Mouse (Mus musculus) heart, adult 2 months (tissue): ENCODE data around the gene Acbd6. TPM values are rescaled to one million over a fixed set of nuclear protein-coding genes. Genes with fewer than 3 reads are reported as not detected.

Source experiments
- DNase-seq, 2 experiments: peaks; one replicate each; pipeline ENCODE4 v3.0.0; 2021
- H3K27ac ChIP-seq: fragments of 200-600 bp; 2 replicates; pipeline ENCODE4 v1.8.1; 2022
- H3K27me3 ChIP-seq: fragments of 200-500 bp; 2 replicates; pipeline ENCODE4 v1.6.1; 2012; ENCODE audit warnings: mild to moderate bottlenecking, low read length, inconsistent platforms, mixed read lengths; ENCODE audit not compliant: control insufficient read depth, insufficient read depth
- H3K36me3 ChIP-seq: fragments of 200-500 bp; 2 replicates; pipeline ENCODE4 v1.6.1; 2012; ENCODE audit warnings: low read length, inconsistent platforms; ENCODE audit not compliant: control insufficient read depth, insufficient read depth
- H3K4me1 ChIP-seq: fragments of 200-500 bp; 2 replicates; pipeline ENCODE4 v1.6.1; 2011; ENCODE audit warnings: low read length; ENCODE audit not compliant: control insufficient read depth, insufficient read depth
- H3K4me3 ChIP-seq: fragments of 200-600 bp; 2 replicates; pipeline ENCODE4 v1.8.1; 2022
- H3K79me2 ChIP-seq: fragments of 200-500 bp; replicated peaks from 2 replicates; pipeline ENCODE4 v1.6.1; 2012; ENCODE audit warnings: mild to moderate bottlenecking, inconsistent platforms, low read length, moderate library complexity, mixed read lengths; ENCODE audit not compliant: control insufficient read depth, insufficient read depth
- H3K9ac ChIP-seq: fragments of 200-500 bp; 2 replicates; pipeline ENCODE4 v1.6.1; 2012; ENCODE audit warnings: low read depth, mild to moderate bottlenecking, control low read depth, inconsistent platforms, low read length, mixed read lengths
- CTCF ChIP-seq: fragments of 200-600 bp; IDR thresholded peaks from 2 replicates; pipeline ENCODE4 v1.8.1; 2022; ENCODE audit warnings: antibody characterized with exemption, mild to moderate bottlenecking, moderate library complexity
- EP300 ChIP-seq: fragments of 200-500 bp; IDR thresholded peaks from 2 replicates; pipeline ENCODE4 v1.6.1; 2011; ENCODE audit warnings: low read depth, low read length, control low read depth; ENCODE audit not compliant: insufficient read depth
- POLR2A ChIP-seq: fragments of 200-500 bp; IDR thresholded peaks from 2 replicates; pipeline ENCODE4 v1.6.1; 2011; ENCODE audit warnings: mild to moderate bottlenecking, low read depth, low read length, control low read depth; ENCODE audit not compliant: insufficient read depth
- WGBS: fragments of 180-500 bp; shearing (Covaris S2); methylation state at CpG from one replicate; pipeline ENCODE4 v1.1.7; 2018; 5-methylcytosine and 5-hydroxymethylcytosine counted together
- intact Hi-C: fragments of 180-260 bp; cut with DNase I; formaldehyde crosslinking; loops from one replicate; pipeline ENCODE4 v1.15.1; 2025
- long read RNA-seq: library from polyadenylated mRNA; stranded (forward); transcript quantifications from one replicate; pipeline ENCODE4 v2.0.0, GENCODE M21; 2021
- polyA plus RNA-seq: library from polyadenylated mRNA; depleted of rRNA; stranded (reverse); fragments of >200 nt; gene quantifications from 2 replicates; pipeline ENCODE4 v1.2.3, GENCODE M21; 2012; rRNA removed
- total RNA-seq, 2 experiments: library from RNA; stranded (reverse); gene quantifications; 2 replicates each; pipeline ENCODE4 v1.2.3; 2021

The Acbd6 gene
- total RNA-seq (10 to 100 TPM; 57.1 to 63.6 TPM), polyA plus RNA-seq (28.3 and 55.7 TPM in 2 replicates)
- long read RNA-seq, full-length matches to known transcripts: 25 of 26 reads
- long read RNA-seq, partial matches to known transcripts: 1 of 26 reads
- long read RNA-seq, other reads (novel, unspliced or antisense): 0 of 26 reads

GRCm38 (mm10) chr1:155558012-155558842, at the start of gene Acbd6:
Gene Acbd6 (plus strand): TSS chr1:155558120.
- intact Hi-C loops: no loop called here
- TF ChIP-seq CTCF (no peak), EP300 (no peak), POLR2A (0 out of 2 replicates have a peak, but pooled peaks have one; percentile 61)
- Histone ChIP-seq H3K9ac (peak within 1 kb of the TSS; percentile 99), H3K4me3 (peak within 1 kb of the TSS; percentile 93), H3K36me3 (no peaks in the 10 kb centered on the region; the same call in 1 of the 2 replicates), H3K27me3 (no peaks in the 10 kb centered on the region), H3K27ac (peak within 1 kb of the TSS; percentile 84), H3K79me2 (peaks cover 5% of the 10 kb centered on the region; the same call in 1 of the 2 replicates), H3K4me1 (peaks cover 3% of the 10 kb centered on the region)
- under 1% methylated on average over 83 of the region's 83 CpGs for WGBS
- peak; percentile 83 to 84 for DNase-seq

GRCm38 (mm10) chr1:155510263-155510662, 47.7 kb upstream of the Acbd6 start:
- WGBS: 56% methylated on average over 10 of the region's 10 CpGs
- Histone ChIP-seq H3K27ac (no peak overlapping the region), H3K36me3 (no peaks in the 10 kb centered on the region; the same call in 1 of the 2 replicates), H3K79me2 (no peaks in the 10 kb centered on the region), H3K4me1 (no peaks in the 10 kb centered on the region), H3K4me3 (no peak overlapping the region), H3K9ac (no peak overlapping the region), H3K27me3 (no peaks in the 10 kb centered on the region)
- no peak for TF ChIP-seq EP300
- TF ChIP-seq CTCF: no peak
- no peak for TF ChIP-seq POLR2A
- no peak for DNase-seq
- intact Hi-C loops: no loop called here

GRCm38 (mm10) chr1:155515866-155516265, 42.1 kb upstream of the Acbd6 start:
- WGBS: 73% methylated on average over 4 of the region's 4 CpGs
- Histone ChIP-seq H3K27ac (no peak overlapping the region), H3K79me2 (no peaks in the 10 kb centered on the region), H3K4me3 (no peak overlapping the region), H3K36me3 (no peaks in the 10 kb centered on the region), H3K9ac (no peak overlapping the region), H3K27me3 (no peaks in the 10 kb centered on the region), H3K4me1 (no peaks in the 10 kb centered on the region)
- TF ChIP-seq POLR2A: no peak
- no peak for TF ChIP-seq EP300
- TF ChIP-seq CTCF: no peak
- DNase-seq: no peak
- intact Hi-C loops: no loop called here

GRCm38 (mm10) chr1:155516594-155516993, 41.3 kb upstream of the Acbd6 start:
- no peaks in the 10 kb centered on the region for H3K36me3 ChIP-seq
- peak; percentile 69 for TF ChIP-seq CTCF
- no peak for TF ChIP-seq EP300

GRCm38 (mm10) chr1:155517060-155517459, 40.9 kb upstream of the Acbd6 start:
- no peak overlapping the region for H3K27ac ChIP-seq
- DNase-seq: no peak
- TF ChIP-seq POLR2A: no peak
- TF ChIP-seq CTCF: no peak
- 76% methylated on average over 5 of the region's 5 CpGs for WGBS
- no peaks in the 10 kb centered on the region for H3K79me2 ChIP-seq
- no peak overlapping the region for H3K4me3 ChIP-seq
- no peaks in the 10 kb centered on the region for H3K36me3 ChIP-seq
- no peak overlapping the region for H3K9ac ChIP-seq
- intact Hi-C loops: loop anchor here (1.0 kb wide), 1 partner anchor 224 kb away; no protein-coding TSS in a partner anchor
- no peaks in the 10 kb centered on the region for H3K27me3 ChIP-seq
- H3K4me1 ChIP-seq: peaks cover 2% of the 10 kb centered on the region; the same call in 1 of the 2 replicates

More at GRCm38 (mm10) chr1:155516594-155516993, 41.3 kb upstream of the Acbd6 start:
- Histone ChIP-seq H3K9ac (no peak overlapping the region), H3K27me3 (no peaks in the 10 kb centered on the region), H3K27ac (no peak overlapping the region), H3K79me2 (no peaks in the 10 kb centered on the region), H3K4me1 (peaks cover 2% of the 10 kb centered on the region; the same call in 1 of the 2 replicates), H3K4me3 (no peak overlapping the region)
- peak in 1 of 2 experiments; percentile 68 for DNase-seq
- intact Hi-C loops: no loop called here
- WGBS: 52% methylated on average over 7 of the region's 7 CpGs

- intact Hi-C loops: no loop called here
- H3K4me3 ChIP-seq: no peak overlapping the region
These were observed 37.6 kb upstream of the Acbd6 start for GRCm38 (mm10) chr1:155520285-155520684.

More at GRCm38 (mm10) chr1:155520285-155520684, 37.6 kb upstream of the Acbd6 start:
- no peaks in the 10 kb centered on the region for H3K27me3 ChIP-seq
- no peaks in the 10 kb centered on the region for H3K79me2 ChIP-seq
- no peak overlapping the region for H3K27ac ChIP-seq
- TF ChIP-seq EP300 (no peak), POLR2A (no peak), CTCF (no peak)
- no peak overlapping the region for H3K9ac ChIP-seq
- no peak for DNase-seq
- peaks cover 2% of the 10 kb centered on the region; the same call in 1 of the 2 replicates for H3K4me1 ChIP-seq
- WGBS: 87% methylated on average over 4 of the region's 4 CpGs
- H3K36me3 ChIP-seq: peaks cover 4% of the 10 kb centered on the region; the same call in 1 of the 2 replicates
